Mouse (Mus musculus) brain, embryonic 14.5 days (tissue): Measurements from ENCODE around the gene Gm17949.

Experiments used
- CTCF ChIP-seq: fragments of 200-500 bp; IDR thresholded peaks from 2 replicates; pipeline ENCODE4 v1.5.1; 2012; ENCODE audit warnings: inconsistent platforms, mild to moderate bottlenecking, moderate library complexity, borderline replicate concordance; ENCODE audit not compliant: insufficient read depth, insufficient read length; ENCODE audit errors: extremely low read depth
- POLR2A ChIP-seq: fragments of 200-500 bp; IDR thresholded peaks from 2 replicates; pipeline ENCODE4 v1.6.1; 2012; ENCODE audit warnings: mild to moderate bottlenecking, inconsistent platforms, borderline replicate concordance; ENCODE audit not compliant: poor library complexity, insufficient read depth, insufficient read length, severe bottlenecking; ENCODE audit errors: extremely low read depth

GRCm38 (mm10) chr17:56979524-56979923, 31.7 kb upstream of the Gm17949 start:
- no peak for TF ChIP-seq CTCF
- TF ChIP-seq POLR2A, result no peak
